Mouse (Mus musculus) limb, embryonic 14.5 days (tissue): ENCODE data around the gene Gdpd3. TPM values are rescaled to one million over a fixed set of nuclear protein-coding genes. Genes with fewer than 3 reads are reported as not detected.
A peak's percentile ranks its signal among the peaks of the same experiment; 100 is the strongest.

ENCODE experiments used
- ATAC-seq: fragments of 200-750 bp; cut with Nextera tagmentation; 2 replicates; pipeline ENCODE4 v1.8.0; 2017; ENCODE audit warnings: low read depth, moderate number of reproducible peaks, moderate TSS enrichment; ENCODE audit not compliant: low FRiP score
- DNase-seq: peaks from one replicate; pipeline ENCODE4 v3.0.0-alpha.2; 2015; ENCODE audit warnings: low spot score
- H3K27ac ChIP-seq: fragments of 300-500 bp; sonication (generic); replicated peaks from 2 replicates; pipeline ENCODE4 v1.5.1; 2014; ENCODE audit warnings: low read depth, mild to moderate bottlenecking, low read length, moderate library complexity, mixed read lengths
- H3K27me3 ChIP-seq: fragments of 300-500 bp; sonication (generic); 2 replicates; pipeline ENCODE4 v1.6.1; 2014; ENCODE audit warnings: low read length, mixed read lengths; ENCODE audit not compliant: control insufficient read depth, insufficient read depth
- H3K36me3 ChIP-seq: fragments of 300-500 bp; sonication (generic); 2 replicates; pipeline ENCODE4 v1.6.1; 2014; ENCODE audit warnings: mild to moderate bottlenecking, low read length, moderate library complexity, mixed read lengths; ENCODE audit not compliant: control insufficient read depth, insufficient read depth
- H3K4me1 ChIP-seq: fragments of 300-500 bp; sonication (generic); 2 replicates; pipeline ENCODE4 v1.6.1; 2014; ENCODE audit warnings: antibody characterized with exemption, low read length, mixed read lengths; ENCODE audit not compliant: control insufficient read depth, insufficient read depth
- H3K4me2 ChIP-seq: fragments of 300-500 bp; sonication (generic); replicated peaks from 2 replicates; pipeline ENCODE4 v1.6.1; 2014; ENCODE audit warnings: low read depth, mild to moderate bottlenecking, low read length, moderate library complexity; ENCODE audit not compliant: severe bottlenecking
- H3K4me3 ChIP-seq: fragments of 300-500 bp; sonication (generic); replicated peaks from 2 replicates; pipeline ENCODE4 v1.5.1; 2014; ENCODE audit warnings: low read length
- H3K9ac ChIP-seq: fragments of 300-500 bp; sonication (generic); 2 replicates; pipeline ENCODE4 v1.6.1; 2014; ENCODE audit warnings: mild to moderate bottlenecking, low read depth, low read length, moderate library complexity; ENCODE audit not compliant: severe bottlenecking
- H3K9me3 ChIP-seq: fragments of 300-500 bp; sonication (generic); 2 replicates; pipeline ENCODE4 v1.6.1; 2016; ENCODE audit warnings: low read length; ENCODE audit not compliant: control insufficient read depth
- POLR2A ChIP-seq: fragments of 200-500 bp; IDR thresholded peaks from 2 replicates; pipeline ENCODE4 v1.8.0; 2012; ENCODE audit warnings: inconsistent platforms, mild to moderate bottlenecking, moderate library complexity, borderline replicate concordance; ENCODE audit not compliant: insufficient read depth, insufficient read length; ENCODE audit errors: extremely low read depth
- WGBS: fragments of 180-500 bp; shearing (Covaris S2); extraction: QIAGEN DNeasy Blood & Tissue Kit; methylation state at CpG from one replicate; pipeline ENCODE4 v1.1.7; 2014; 5-methylcytosine and 5-hydroxymethylcytosine counted together
- polyA plus RNA-seq, 2 experiments: library from polyadenylated mRNA; depleted of rRNA in 1 of 2; stranded (reverse) in 1 of 2; unstranded in 1 of 2; fragments of >200 nt; fragmentation: Nextera tagmentation in 1 of 2; extraction: Ambion mirVana in 1 of 2; gene quantifications; 2 replicates each; pipeline versions ENCODE4 v1.2.1 to v1.2.3; 2012 to 2014

The Gdpd3 gene
- polyA plus RNA-seq, 2 experiments = 3.2 to 13.6 TPM

DNA sequence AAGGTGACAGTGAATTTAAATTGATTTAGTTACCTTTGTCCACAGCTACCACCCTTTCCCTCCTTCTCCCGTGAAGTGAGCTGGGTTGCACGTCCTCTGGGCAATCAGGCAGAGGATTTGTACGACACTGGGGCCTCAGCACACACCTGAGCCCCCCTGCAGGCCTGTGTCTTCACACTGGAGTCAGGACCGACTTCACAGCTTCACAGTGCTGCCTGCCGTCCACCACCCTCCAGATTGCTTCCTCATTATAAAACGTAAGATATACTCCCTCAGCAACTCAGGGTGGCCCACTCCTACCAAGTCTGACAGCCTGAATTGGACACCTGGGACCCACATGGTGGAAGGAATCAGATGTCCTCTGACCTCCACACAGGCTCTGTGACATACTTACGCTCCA lies 7.6 kb upstream of the Gdpd3 start:
- ATAC-seq (no peak), DNase-seq (no peak)
- Histone ChIP-seq H3K36me3 (peaks cover 12% of the 10 kb centered on the region), H3K27me3 (no peaks in the 10 kb centered on the region), H3K27ac (no peak overlapping the region), H3K4me1 (peaks cover 18% of the 10 kb centered on the region), H3K9me3 (no peaks in the 10 kb centered on the region), H3K4me3 (no peak overlapping the region), H3K9ac (no peak overlapping the region), H3K4me2 (no peak overlapping the region)
- 51% methylated on average over 7 of the region's 7 CpGs for WGBS
- TF ChIP-seq POLR2A = no peak

- Histone ChIP-seq H3K9me3 (no peaks in the 10 kb centered on the region), H3K9ac (peak within 1 kb of the TSS; percentile 85), H3K36me3 (peaks cover 18% of the 10 kb centered on the region), H3K4me1 (peaks cover 18% of the 10 kb centered on the region), H3K4me2 (peak within 1 kb of the TSS; percentile 93), H3K27me3 (no peaks in the 10 kb centered on the region), H3K4me3 (peak within 1 kb of the TSS; percentile 77), H3K27ac (peak within 1 kb of the TSS; percentile 77)
- WGBS = 0% methylated on average over 3 of the region's 38 CpGs
- no peak for TF ChIP-seq POLR2A
- ATAC-seq (peak; percentile 79), DNase-seq (peak; percentile 90)
Observed at GRCm38 (mm10) chr7:126759050-126759671, 7.0 kb upstream of the Gdpd3 start, which contains the start of gene Mapk3. Gene Mapk3, plus strand, starts transcription at chr7:126759601.

- 2% methylated on average over 21 of the region's 24 CpGs for WGBS
- Histone ChIP-seq H3K36me3 (peaks cover 25% of the 10 kb centered on the region), H3K9ac (peak overlapping the region; percentile 85), H3K4me1 (peaks cover 18% of the 10 kb centered on the region), H3K27me3 (no peaks in the 10 kb centered on the region), H3K4me2 (peak overlapping the region; percentile 93), H3K9me3 (no peaks in the 10 kb centered on the region), H3K27ac (peak overlapping the region; percentile 77), H3K4me3 (peak overlapping the region; percentile 77)
- ATAC-seq = peak; percentile 20; the same call in 1 of the 2 replicates
- TF ChIP-seq POLR2A = 0 out of 2 replicates have a peak, but pooled peaks have one; percentile 19
- DNase-seq = no peak
Observed at GRCm38 (mm10) chr7:126759672-126760390, 6.3 kb upstream of the Gdpd3 start.

DNA sequence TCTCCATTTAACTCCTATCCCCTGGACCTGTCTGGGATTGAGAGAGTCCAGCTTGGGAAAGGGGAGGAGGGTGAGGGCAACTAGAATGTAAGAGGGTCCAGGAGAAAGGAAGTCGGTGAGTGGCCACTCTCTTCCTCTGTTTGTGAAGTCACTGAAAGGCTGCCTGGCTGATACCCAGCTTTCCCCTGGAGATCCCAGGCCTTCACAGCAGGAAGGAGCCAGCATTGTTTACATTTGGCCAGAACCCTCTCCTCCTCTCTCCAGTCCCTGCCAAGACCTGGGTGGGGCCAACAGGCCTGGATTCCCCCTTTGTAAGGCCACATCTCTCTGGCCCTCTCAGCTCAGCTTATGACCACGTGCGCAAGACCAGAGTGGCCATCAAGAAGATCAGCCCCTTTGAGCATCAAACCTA lies 5.7 kb upstream of the Gdpd3 start:
- WGBS = 27% methylated on average over 3 of the region's 3 CpGs
- H3K4me2 ChIP-seq = peak overlapping the region; percentile 93
- peak overlapping the region; percentile 77 for H3K27ac ChIP-seq
- no peaks in the 10 kb centered on the region for H3K9me3 ChIP-seq
- peak; percentile 56 for DNase-seq
- ATAC-seq = no peak
- H3K4me1 ChIP-seq = peaks cover 18% of the 10 kb centered on the region
- peaks cover 30% of the 10 kb centered on the region for H3K36me3 ChIP-seq
- H3K4me3 ChIP-seq = peak overlapping the region; percentile 77
- no peak for TF ChIP-seq POLR2A
- H3K9ac ChIP-seq = peak overlapping the region; percentile 85
- no peaks in the 10 kb centered on the region for H3K27me3 ChIP-seq

DNA sequence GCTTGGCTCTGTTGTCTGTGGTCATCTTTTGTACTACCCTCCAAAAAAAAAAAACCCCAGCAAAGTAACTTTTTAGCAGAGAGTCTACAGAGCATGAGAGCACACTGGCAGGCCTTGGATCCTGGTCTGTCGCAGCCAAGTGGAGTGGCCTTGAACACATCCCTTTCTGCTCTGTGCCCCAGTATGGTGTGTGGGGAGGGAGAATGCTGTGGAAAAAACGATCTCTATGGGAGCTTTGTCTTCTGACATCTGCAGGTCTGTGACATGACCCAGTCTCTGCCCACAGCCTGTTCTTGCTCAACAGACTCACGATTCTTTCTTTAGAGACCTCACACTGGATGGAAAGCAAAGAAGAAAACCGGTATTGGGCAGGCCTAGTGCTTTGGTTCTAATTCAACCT lies 5.2 kb upstream of the Gdpd3 start:
- ATAC-seq (no peak), DNase-seq (no peak)
- peak overlapping the region; percentile 93; the same call in 1 of the 2 replicates for H3K4me2 ChIP-seq
- 67% methylated on average over 4 of the region's 4 CpGs for WGBS
- no peak for TF ChIP-seq POLR2A
- H3K36me3 ChIP-seq = peaks cover 36% of the 10 kb centered on the region
- H3K9me3 ChIP-seq = no peaks in the 10 kb centered on the region
- peak overlapping the region; percentile 77; the same call in 1 of the 2 replicates for H3K27ac ChIP-seq
- H3K27me3 ChIP-seq = no peaks in the 10 kb centered on the region
- H3K4me3 ChIP-seq = peak overlapping the region; percentile 77; the same call in 1 of the 2 replicates
- peaks cover 18% of the 10 kb centered on the region for H3K4me1 ChIP-seq
- H3K9ac ChIP-seq = no peak overlapping the region
